Mouse (Mus musculus): ENCODE measurements at regions not wholly inside any gene's neighbourhood (a gene's known extent, or its start where the extent isn't known, plus 50 kb on each side); places are given as distances from the start of the nearest gene placed in this dataset.

DNA sequence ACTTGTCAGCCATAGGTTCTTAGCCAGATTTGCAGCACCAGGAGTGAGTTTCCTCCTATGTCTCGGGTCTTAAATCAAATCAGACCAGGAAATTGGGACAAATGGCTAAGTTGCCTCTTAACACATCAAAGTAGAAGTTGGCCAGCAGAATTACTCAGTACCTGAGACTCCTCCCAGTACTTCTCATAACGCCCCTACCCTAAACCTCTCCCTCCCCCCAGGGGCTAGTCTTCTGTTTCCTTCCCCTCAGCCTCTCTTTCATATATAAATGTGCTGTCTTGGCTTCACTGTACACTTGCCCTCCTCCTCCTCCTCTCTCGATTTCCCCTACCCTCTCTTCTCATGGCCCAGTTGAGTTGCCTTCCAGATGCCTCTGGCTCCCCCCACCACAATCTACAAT is 79.9 kb upstream of the Sox13 start:
- H3K36me3 ChIP-seq, result no peaks in the 10 kb centered on the region
- no peak overlapping the region for H3K4me2 ChIP-seq
- H3K4me3 ChIP-seq, result no peak overlapping the region
- H3K9me3 ChIP-seq (replicated peaks), result no peaks in the 10 kb centered on the region
- 59% methylated on average over 3 of the region's 3 CpGs for WGBS
- no peaks in the 10 kb centered on the region for H3K27me3 ChIP-seq
- no peak for ATAC-seq (replicated peaks; ENCODE audit: insufficient number of reproducible peaks, insufficient read depth, low FRiP score, low read depth)
- no peak overlapping the region for H3K27ac ChIP-seq
- no peaks in the 10 kb centered on the region for H3K4me1 ChIP-seq (replicated peaks)
- H3K9ac ChIP-seq, result no peak overlapping the region

DNA sequence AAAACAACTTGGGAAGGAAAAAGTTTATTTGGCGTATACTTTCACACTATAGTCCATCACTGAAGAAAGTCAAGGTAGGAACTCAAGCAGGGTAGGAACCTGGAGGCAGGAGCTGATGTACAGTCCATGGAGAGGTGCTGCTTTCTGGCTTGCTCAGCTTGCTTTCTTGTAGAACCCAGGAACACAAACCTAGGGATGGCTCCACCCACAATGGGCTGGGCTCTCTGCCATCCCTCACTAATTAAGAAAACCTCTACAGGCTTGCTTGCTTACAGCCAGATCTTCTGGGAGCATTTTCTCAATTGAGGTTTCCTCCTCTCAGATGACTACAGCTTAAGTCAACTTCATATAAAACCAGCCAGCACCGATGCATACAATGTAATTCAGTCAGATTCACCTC is 79.2 kb upstream of the Sox13 start:
- WGBS, result 93% methylated on average over 2 of the region's 2 CpGs
- ATAC-seq (replicated peaks; ENCODE audit: insufficient number of reproducible peaks, insufficient read depth, low FRiP score, low read depth), result no peak
- Histone ChIP-seq H3K4me1 (replicated peaks) (no peaks in the 10 kb centered on the region), H3K9ac (no peak overlapping the region), H3K4me3 (no peak overlapping the region), H3K9me3 (replicated peaks) (no peaks in the 10 kb centered on the region), H3K36me3 (no peaks in the 10 kb centered on the region), H3K4me2 (no peak overlapping the region), H3K27me3 (no peaks in the 10 kb centered on the region), H3K27ac (no peak overlapping the region)

DNA sequence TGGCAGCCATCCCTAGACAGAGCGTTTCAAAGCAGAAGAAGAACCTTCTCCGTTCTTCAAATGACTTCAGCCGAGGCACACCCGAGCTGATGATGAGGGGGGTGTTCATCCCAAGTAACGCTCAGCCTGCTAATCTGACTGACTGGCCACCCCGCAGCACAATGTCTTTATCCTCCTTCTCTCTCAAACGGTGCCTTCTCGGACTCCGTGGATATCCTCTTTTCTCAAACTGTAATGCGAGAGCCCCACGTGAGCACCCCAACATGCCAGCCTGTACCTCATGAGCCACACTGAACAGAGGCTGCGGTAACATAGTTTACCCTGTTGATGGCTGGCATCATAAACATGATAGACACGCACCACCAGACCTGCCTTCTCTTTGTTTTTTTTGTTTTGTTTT is 76.8 kb upstream of the Sox13 start:
- no peaks in the 10 kb centered on the region for H3K9me3 ChIP-seq (replicated peaks)
- H3K27ac ChIP-seq, result no peak overlapping the region
- H3K4me1 ChIP-seq (replicated peaks), result no peaks in the 10 kb centered on the region
- H3K9ac ChIP-seq, result no peak overlapping the region
- no peaks in the 10 kb centered on the region for H3K36me3 ChIP-seq
- no peak overlapping the region for H3K4me2 ChIP-seq
- no peak overlapping the region for H3K4me3 ChIP-seq
- no peak for ATAC-seq (replicated peaks; ENCODE audit: insufficient number of reproducible peaks, insufficient read depth, low FRiP score, low read depth)
- H3K27me3 ChIP-seq, result no peaks in the 10 kb centered on the region
- WGBS, result 71% methylated on average over 13 of the region's 13 CpGs

DNA sequence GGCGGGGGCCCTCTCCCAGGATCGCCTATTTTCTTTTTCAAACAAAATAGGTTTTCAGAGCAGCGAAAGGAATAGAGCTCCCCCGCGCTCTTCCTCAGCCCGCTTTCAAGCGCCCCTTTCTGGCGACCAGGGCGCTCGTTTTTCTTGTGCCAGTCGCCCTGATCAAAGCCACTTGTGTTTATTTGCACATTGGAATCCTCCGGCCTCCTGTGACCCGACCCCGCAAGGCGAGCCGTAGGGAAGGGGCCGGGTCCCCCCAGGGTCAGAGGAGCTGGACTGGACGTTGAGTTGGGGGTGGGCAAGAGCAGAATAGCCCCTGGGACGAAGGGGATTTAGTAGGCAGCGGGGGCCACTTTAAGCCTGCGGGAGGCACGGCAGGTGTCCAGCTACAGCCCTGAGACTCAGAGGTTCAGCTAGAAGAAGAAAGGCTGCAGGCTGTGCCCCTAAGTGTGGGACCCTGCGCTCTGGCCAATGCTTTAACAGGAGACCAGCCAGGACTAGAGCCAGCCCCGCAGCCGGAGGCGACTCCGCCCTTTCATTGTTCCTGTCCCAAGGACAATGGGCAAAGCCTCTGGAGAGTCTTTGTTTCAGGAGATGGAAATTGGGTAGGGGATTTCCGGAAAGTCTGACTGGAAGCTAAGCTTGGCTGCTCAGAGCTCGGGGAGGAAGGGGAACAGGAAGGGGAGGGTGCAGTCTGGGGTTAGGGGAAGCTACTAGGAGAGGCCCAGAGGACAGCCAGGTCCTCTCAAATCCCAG is 69.0 kb upstream of the Sox13 start:
- Histone ChIP-seq H3K9me3 (replicated peaks) (no peaks in the 10 kb centered on the region), H3K9ac (peak overlapping the region; percentile 64), H3K4me1 (replicated peaks) (peaks cover 24% of the 10 kb centered on the region), H3K4me3 (peak overlapping the region; percentile 47), H3K27ac (peak overlapping the region; percentile 81), H3K4me2 (peak overlapping the region; percentile 83), H3K36me3 (no peaks in the 10 kb centered on the region), H3K27me3 (no peaks in the 10 kb centered on the region)
- ATAC-seq (replicated peaks; ENCODE audit: insufficient number of reproducible peaks, insufficient read depth, low FRiP score, low read depth), result peak; percentile 75
- WGBS, result 2% methylated on average over 29 of the region's 29 CpGs

DNA sequence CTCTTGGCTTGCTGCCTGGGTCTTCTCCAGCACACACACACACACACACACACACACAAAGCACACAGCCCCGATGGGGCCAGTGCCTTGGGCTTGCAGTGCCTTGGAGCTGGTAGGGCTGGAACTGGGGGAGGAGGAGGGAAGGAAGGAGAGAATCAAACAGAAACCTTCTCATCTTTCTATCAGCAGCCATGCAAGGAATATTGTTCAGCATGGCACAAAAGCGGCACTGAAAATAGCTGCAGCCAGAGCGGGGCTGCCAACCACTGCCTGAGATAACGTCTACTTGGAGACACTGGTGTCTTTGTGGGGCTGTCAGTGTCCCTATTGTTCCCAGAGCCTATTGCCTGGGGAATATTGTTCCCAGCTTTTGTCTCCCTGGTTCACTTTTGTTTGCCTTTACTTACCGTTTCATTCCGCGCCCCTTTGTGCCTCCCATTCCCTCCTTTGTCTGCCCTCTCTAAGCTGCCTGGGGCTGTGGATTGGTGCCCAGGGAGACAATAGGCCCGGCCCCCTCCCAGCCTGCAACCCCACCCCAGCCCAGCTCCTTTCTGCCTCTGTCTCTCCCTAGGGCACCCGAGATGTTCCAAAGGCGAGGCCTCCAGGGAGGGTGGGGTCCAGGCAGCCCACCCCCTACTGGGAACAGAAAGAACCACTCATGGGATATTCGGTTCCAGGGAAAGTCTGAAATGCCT is 68.3 kb upstream of the Sox13 start:
- Histone ChIP-seq H3K9ac (peak overlapping the region; percentile 64), H3K36me3 (no peaks in the 10 kb centered on the region), H3K9me3 (replicated peaks) (no peaks in the 10 kb centered on the region), H3K27ac (peak overlapping the region; percentile 81), H3K4me2 (peak overlapping the region; percentile 83), H3K27me3 (no peaks in the 10 kb centered on the region), H3K4me1 (replicated peaks) (peaks cover 25% of the 10 kb centered on the region), H3K4me3 (peak overlapping the region; percentile 47)
- WGBS, result 7% methylated on average over 11 of the region's 11 CpGs
- peak; percentile 65 for ATAC-seq (replicated peaks; ENCODE audit: insufficient number of reproducible peaks, insufficient read depth, low FRiP score, low read depth)

DNA sequence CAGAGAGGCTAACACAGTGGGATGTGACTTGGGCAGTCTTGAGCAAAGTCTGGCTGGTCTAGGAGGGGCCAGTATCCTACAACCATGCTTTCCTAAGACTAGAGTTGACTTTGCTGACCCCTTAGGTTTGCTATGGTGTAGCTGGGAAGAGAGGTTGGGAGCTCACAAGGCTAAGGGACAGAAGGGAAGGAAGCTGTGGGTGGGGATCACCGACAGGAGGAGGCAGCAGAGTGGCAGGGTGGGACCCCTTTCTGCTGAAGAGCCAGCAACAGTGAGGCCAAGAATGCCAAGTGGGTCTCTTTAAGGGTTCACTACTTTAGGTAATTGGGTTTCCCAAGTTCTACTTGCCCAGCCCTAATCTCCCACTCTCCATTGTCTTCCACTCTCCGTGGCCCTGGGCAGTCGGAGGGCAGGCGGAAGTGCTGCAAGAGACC is 67.7 kb upstream of the Sox13 start:
- Histone ChIP-seq H3K9me3 (replicated peaks) (no peaks in the 10 kb centered on the region), H3K27ac (peak overlapping the region; percentile 81), H3K4me2 (peak overlapping the region; percentile 83), H3K36me3 (no peaks in the 10 kb centered on the region), H3K9ac (peak overlapping the region; percentile 64), H3K4me1 (replicated peaks) (peaks cover 29% of the 10 kb centered on the region), H3K4me3 (peak overlapping the region; percentile 47), H3K27me3 (no peaks in the 10 kb centered on the region)
- 9% methylated on average over 4 of the region's 4 CpGs for WGBS
- ATAC-seq (replicated peaks; ENCODE audit: insufficient number of reproducible peaks, insufficient read depth, low FRiP score, low read depth), result no peak

DNA sequence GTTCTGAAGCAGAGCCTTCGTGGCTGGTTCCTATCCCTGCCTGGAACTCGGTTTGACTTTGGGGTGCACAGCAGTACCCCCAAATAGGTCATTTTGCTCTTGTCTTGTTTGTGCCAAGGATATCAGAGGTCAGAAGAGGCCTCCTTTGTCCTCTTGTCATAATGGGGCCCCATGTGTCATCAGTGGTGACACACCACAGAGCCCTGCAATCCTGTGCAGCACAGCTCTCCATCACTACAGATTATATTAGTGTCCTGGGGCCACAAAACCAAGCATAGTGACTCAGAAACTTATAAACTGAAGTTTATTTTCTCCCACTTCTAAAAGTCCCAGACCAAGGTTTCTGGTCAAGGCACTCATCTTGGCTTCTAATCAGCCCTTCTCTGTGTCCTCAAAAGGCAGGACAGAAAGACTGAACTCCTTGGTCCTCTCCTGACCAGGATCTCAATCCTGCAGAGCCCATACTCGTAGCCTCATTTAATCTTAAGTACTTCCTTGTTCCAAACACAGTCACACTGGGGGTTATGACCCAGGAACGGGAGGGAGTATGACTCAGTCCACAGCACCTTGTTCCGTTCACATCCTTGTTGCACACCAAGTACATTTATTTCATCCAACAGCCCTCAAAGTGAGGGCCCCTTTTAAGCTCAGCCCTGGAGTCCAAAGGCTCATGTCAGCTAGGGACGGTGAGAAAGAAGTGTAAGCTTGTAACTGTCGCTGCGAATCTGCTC is 63.2 kb upstream of the Sox13 start:
- Histone ChIP-seq H3K4me3 (no peak overlapping the region), H3K27ac (no peak overlapping the region), H3K4me2 (no peak overlapping the region), H3K9me3 (replicated peaks) (no peaks in the 10 kb centered on the region), H3K9ac (no peak overlapping the region), H3K36me3 (no peaks in the 10 kb centered on the region), H3K4me1 (replicated peaks) (peaks cover 20% of the 10 kb centered on the region), H3K27me3 (no peaks in the 10 kb centered on the region)
- ATAC-seq (replicated peaks; ENCODE audit: insufficient number of reproducible peaks, insufficient read depth, low FRiP score, low read depth), result no peak
- 47% methylated on average over 8 of the region's 8 CpGs for WGBS

DNA sequence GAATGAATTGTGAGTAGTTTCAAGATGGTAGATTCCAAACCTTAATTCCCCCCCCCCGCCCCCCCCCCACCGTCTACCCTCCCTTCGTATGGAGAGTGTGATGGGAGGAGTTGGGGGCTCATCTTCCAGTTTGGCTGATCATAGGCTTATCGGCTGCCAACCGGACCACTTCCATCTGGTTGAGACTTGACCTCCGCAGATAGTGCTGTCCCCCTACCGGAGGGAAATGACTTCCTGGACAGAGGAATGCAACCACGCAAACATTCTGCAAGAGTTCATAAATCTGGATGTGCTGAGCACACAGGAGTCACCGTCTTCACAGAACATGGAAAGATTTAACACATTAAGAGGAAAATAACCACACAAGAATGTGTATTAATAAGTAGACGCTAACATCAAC is 62.2 kb upstream of the Sox13 start:
- no peak overlapping the region for H3K4me2 ChIP-seq
- no peak overlapping the region for H3K9ac ChIP-seq
- H3K4me1 ChIP-seq (replicated peaks), result peaks cover 12% of the 10 kb centered on the region
- no peak for ATAC-seq (replicated peaks; ENCODE audit: insufficient number of reproducible peaks, insufficient read depth, low FRiP score, low read depth)
- H3K27me3 ChIP-seq, result no peaks in the 10 kb centered on the region
- no peak overlapping the region for H3K27ac ChIP-seq
- H3K4me3 ChIP-seq, result no peak overlapping the region
- H3K36me3 ChIP-seq, result no peaks in the 10 kb centered on the region
- H3K9me3 ChIP-seq (replicated peaks), result no peaks in the 10 kb centered on the region
- WGBS, result 43% methylated on average over 10 of the region's 10 CpGs

DNA sequence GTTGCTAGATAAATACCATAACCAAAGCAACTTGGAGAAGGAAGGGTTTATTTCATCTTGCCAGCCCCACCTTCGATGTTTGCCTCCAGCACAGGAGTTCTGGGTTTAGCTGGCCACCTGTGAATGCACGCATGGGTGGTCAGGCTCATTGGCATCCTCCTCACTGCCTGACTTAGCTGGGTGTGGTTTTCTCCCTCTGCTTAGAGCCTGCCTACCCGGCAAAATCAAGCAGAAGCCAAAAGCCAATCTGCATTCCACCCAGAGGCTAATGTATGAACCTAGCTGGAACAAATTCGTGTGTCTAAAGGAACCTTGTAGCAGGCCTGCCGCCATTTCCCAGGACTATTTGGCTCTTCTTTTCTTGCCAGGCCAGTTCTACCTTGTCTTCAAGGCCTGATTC is 58.7 kb upstream of the Sox13 start:
- H3K4me1 ChIP-seq (replicated peaks), result peaks cover 12% of the 10 kb centered on the region
- WGBS, result 54% methylated on average over 5 of the region's 5 CpGs
- no peak overlapping the region for H3K9ac ChIP-seq

DNA sequence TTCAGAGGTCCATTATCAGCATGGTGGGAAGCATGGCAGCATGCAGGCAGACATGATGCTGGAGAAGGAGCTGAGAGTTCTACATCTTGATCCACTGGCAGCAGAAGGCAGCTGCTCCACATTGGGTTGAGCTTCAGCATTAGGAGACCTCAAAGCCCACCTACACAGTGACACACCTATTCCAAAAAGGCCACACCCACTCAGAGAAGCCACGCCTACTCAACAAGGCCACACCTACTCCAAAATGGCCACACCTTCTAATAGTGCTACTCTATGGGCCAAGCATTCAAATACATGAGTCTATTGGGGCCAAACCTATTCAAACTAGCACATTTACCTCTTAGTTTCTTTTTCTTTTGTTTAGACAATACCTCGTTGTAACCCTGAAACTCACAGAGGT is 50.4 kb upstream of the Sox13 start:
- Histone ChIP-seq H3K4me3 (no peak overlapping the region), H3K4me1 (replicated peaks) (peaks cover 11% of the 10 kb centered on the region), H3K4me2 (no peak overlapping the region), H3K9ac (no peak overlapping the region), H3K36me3 (no peaks in the 10 kb centered on the region), H3K27ac (no peak overlapping the region), H3K27me3 (no peaks in the 10 kb centered on the region), H3K9me3 (replicated peaks) (no peaks in the 10 kb centered on the region)
- 69% methylated on average over 2 of the region's 2 CpGs for WGBS
- no peak for ATAC-seq (replicated peaks; ENCODE audit: insufficient number of reproducible peaks, insufficient read depth, low FRiP score, low read depth)

More for the DNA sequence above, 58.7 kb upstream of the Sox13 start:
- H3K9me3 ChIP-seq (replicated peaks), result no peaks in the 10 kb centered on the region
- H3K4me3 ChIP-seq, result no peak overlapping the region
- H3K27me3 ChIP-seq, result no peaks in the 10 kb centered on the region
- no peak overlapping the region for H3K4me2 ChIP-seq
- H3K27ac ChIP-seq, result no peak overlapping the region
- ATAC-seq (replicated peaks; ENCODE audit: insufficient number of reproducible peaks, insufficient read depth, low FRiP score, low read depth), result no peak
- H3K36me3 ChIP-seq, result no peaks in the 10 kb centered on the region
